Mouse (Mus musculus) induced T-regulatory cell, adult 2 months (primary cell): Measurements from ENCODE around the gene Smim22.

Source experiments
- DNase-seq: peaks from one replicate; pipeline ENCODE4 v3.0.0-alpha.2; 2012; ENCODE audit warnings: low read depth

Gene Smim22

DNA sequence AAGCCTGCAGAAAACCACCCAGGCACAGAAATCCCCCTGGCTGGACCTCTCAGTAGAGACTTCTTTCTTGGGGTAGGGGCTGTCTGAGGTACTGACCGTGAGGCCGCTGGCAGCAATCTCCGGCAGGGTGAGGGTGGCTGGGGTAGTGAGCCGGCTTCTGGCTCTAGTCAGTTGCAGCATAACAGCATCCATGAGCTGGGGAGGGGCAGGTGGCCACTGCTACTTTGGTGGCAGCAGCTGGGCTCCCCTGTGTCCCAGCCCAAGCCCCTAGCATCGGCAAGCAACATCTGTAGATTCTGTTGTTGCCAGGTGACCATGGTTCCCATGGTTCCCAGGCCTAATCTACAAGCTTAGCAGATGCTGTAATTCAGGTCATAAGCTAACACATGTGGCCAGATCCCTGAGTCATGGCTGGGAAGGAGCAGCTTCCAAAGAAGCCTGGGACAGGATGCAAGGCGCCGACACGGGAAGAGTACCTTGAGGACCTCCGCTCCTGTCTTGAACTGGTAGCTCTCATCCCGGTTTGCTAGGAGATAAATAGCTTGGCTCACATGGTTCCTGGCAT is 3.4 kb downstream of the Smim22 start:
- DNase-seq = no peak

DNA sequence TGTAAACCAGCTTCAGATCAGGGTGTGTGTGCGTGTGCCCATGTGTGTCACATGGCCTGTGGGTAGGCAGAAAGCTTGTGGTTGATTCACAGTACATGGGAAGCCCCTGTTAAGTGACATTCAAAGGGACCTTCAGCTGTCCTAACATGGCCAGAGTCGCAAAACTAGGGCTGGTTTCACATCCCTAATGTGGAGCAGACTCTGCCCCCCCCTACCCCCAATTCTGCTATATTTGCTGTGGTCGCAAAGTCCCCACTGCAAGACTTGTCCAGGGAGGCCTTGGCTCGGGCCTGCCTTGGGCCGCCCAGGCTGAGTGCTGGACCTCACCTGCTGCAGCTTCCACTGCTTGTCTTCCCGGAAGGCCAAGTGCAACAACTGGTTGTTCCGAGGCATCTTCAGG is 4.2 kb downstream of the Smim22 start:
- DNase-seq = no peak

DNA sequence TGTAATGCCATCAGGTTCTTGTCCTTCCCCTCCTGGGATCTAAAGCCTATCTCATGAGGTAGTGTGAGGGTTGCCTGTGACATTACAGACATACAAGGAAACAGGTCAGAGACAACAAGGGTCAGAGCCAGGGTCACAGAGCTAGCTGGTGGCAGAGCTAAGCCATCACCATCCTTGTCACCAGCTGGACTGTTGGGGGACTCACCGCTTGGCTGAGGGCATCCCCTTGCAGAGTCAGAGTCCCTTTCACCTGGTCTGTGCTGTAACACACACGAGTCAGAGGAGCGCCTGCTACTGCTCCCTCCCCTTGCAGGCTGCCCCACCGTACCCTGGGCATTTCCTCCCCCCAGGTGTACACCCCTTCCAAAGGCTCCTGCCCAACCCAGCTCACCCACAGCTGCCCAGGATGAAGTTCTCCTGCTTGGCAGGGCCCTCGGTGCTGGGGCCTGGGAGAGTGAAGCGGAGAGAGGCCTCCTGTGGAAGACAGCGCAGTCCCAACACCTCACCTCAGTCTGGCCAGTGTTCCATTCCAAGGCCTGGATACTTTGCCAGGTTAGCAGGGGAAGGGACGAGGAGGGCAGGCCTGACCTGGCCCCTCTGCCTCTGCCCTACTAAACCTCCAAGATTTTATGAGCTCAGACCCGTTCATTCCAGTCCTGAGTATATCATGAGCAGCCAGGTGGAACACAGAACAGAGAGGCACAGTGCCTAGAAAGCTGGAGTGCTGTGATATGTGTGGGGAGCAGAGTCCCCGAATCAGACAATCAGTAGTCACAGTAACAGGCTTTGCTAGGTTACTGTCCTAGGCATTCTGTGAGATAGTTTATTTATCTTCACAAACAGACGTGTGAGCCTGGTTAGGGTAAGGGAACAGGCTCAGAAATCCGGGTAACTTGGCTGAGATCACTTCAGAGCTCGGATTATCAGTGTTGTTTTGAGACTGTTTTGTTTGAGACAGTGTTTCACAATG is 5.2 kb downstream of the Smim22 start:
- DNase-seq = no peak

DNA sequence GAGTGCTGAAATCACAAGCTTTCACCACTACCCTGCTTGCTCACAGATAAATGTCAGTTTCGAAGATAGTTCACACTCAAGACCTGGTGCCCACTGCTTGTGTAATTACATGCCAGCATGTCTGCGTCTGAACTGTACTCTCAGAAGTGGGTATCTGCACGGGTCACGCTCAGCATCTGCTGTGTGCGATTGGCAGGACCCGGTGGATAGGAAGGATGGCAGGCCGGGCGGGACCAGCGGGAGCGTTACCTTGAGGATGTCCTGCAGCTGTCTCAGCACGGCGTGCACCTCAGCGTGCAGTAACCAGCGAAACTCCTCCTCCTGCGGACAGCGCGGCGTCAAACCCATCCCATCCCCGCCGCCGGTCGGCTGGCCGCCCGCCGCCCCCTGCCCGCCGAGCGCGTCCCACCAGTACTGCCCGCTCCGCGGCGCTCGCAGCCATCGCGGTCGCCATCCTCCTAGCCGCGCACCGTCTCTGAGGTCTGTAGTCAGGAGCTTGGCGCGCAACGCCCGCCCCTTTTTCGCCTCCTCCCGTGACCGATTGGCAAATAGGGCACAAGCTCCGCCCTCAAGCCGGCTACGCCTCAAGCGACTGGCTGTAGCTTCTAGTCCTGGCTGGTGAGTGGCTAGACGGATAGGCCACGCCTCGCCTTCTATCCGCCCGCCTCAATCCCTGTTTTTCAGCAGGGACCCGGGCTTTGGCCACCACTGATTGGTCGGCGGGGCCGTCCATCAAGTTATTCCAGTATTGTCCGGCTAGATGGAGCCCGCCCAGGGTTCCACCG is 6.2 kb downstream of the Smim22 start, which contains the start of gene Rogdi:
Gene Rogdi (minus strand): TSS at position 500 of the 785 bp plus-strand sequence.
- peak; percentile 98 for DNase-seq

DNA sequence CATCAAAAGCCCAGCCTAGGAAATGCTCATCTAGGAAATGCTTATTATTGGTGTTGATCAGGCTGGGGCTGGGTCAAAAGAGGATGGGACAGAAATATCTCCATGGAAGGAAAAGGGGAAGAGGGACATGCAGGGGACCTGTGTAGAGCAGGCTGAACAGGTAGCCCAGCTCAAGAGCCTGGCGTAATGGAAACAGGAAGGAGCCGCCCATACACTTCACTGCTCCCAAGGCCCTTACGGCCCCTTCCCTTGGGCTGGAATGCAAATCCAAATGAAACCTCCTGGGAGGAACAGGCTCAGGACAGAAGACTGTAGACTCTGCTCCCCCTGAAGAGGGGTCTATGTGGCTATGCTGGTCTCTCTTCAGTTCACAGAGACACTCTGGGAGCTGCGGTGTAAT is 7.5 kb downstream of the Smim22 start:
- DNase-seq = no peak

DNA sequence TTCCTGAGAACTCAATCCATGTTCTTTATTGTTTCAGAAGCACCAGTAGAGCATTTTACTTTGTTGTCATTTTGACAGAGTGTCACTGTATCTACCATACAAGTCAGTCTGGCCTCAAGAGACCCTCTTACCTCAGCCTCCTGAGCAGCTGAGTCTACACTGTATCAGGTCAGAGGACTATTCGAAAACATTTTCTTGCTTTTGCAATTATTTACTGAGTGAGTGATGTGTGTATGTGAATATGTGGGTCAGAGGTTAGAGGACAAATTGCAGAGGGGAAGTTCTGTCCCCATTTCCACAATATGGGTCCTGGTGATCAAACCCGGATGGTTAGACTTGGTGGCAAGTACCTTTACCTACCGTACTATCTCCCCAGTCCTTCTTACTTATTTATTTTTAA is 16.9 kb downstream of the Smim22 start:
- DNase-seq = no peak

DNA sequence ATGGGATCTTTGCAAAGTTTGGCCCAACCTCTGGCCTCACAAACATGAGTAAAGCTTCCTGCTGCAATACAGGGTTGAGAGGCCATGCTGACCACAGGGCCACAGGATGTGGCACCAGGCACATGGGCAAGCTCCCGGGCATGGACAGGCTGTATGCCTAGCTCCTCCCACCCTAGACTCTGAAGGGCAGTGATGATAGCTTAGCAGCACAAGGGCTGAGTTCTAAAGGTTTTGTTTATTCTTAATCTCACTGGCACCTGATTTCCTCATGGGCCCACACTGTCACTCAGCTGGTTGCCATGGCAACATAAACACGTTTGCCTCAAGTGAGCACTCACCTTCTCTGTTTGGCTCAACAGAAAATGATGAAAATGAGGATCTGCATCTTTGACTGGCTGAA is 22.8 kb downstream of the Smim22 start:
- DNase-seq = peak; percentile 61

DNA sequence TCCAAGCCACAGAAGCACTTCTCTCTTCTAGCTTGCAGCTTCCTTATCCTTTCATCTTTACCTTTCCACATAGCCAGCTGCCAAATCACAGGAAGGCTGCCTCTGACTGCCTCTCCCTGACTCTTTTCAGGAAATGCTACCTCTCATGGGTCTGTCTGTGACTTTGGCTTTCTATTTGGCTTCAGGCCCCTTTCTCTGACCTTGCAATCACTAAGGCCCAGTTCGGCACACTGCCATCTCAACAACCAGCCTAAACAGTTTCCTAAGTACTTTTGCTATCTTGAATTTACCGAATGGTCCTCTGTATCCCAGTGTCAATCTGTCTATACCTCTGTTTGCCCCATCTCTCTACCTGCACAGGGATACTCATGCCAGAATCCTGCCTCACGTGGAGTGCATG is 28.5 kb downstream of the Smim22 start:
- DNase-seq = no peak

DNA sequence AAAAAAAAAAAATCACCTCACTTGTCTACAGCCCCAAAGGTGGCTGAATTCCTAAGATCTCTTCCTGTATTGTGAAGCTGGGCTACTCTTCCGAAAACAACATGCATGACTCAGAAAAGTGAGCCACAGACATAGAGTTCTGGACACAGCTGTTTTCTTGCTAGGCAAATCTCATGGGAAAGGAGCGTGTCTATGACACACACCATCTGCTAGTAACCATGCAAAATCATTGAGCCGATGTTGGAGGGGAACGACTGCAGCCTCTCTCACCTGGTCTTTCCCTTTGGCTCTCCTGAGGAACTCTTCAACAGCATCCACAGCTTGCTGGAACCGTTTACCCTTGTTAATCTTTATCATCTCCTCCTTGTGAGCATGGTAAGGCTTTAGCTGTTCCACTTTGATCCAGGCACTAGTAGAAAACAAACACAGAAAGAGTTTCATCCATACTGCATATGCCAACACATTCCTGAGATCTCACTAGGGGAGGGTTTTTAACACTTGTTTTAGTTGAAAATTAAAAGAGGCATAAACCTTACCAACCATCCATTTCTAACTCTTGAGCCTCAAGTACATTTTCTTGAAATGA is 29.7 kb downstream of the Smim22 start:
- DNase-seq = no peak

DNA sequence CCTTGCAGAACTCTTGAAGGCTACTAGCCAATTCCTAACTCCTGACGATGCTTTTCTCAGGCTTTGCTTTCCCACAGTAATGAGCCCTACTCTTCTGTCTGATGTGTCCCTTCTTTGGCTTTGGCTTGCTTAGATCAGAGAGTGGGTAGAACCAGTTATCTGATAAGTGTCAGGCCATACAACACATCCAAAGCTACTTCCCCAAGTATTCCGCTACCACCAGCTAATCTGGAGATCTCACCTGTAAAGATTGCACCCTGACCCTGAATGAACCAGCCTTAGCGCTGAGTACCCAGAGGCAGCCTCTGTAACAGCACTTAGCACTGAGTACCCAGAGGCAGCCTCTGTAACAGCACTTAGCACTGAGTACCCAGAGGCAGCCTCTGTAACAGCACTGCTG is 38.2 kb downstream of the Smim22 start:
- no peak for DNase-seq

DNA sequence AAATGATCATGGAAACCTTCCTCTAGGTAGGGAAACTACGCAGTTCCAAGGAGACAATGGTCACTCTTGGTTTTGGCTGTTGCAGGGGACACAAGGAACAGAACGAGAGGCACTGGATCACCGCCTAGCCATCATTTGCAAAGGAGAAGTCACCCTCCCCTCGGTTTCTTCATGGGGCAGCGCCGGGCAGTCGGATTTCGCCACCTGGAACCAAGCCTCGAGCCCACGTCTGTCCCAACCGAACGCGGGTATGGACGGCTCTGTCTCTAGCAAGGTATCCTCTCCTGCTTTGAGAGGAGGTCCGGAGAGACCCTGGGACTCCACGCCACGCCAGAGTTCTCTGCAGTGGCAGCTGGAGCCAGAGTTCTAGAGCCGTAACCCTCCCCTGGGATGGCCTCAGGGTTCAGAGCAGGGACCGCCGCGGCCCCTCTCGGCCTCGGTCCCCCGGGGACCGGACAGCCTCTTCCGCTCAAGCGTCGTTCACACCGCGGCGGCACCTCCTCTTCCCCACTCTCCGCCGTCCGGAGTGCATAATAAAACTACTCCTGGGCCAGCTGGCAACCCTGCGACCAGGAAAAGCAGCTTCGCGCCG is 42.2 kb downstream of the Smim22 start:
- DNase-seq = no peak

DNA sequence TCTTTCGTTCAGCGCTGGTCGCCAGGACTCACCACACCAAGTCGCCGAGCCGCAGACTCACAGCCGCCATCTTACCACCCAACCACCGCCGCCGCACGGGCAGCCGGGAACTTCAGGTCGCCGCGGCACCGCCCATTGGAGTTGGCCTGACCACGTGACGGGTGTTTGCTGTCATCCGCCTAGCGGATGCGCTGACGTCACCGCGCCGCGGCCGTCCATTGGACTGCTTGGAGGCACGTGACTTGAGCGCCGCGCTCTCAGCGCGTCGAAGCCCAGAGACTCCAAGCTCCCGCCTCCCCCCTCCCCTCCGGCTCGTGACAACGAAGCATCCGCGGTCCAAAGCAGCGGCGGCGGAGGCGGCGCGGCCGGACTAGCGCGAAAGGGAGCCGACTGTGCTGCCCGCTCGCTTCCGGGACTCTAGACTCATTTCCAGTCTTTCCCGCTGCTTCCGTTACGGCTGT is 42.7 kb downstream of the Smim22 start, which contains the start of the genes Glyr1 and Ubn1:
Gene Glyr1 (minus strand): TSS at position 90 of the 461 bp plus-strand sequence.
Gene Ubn1 (plus strand): TSS at position 284 of the 461 bp plus-strand sequence.
- DNase-seq = peak; percentile 99

DNA sequence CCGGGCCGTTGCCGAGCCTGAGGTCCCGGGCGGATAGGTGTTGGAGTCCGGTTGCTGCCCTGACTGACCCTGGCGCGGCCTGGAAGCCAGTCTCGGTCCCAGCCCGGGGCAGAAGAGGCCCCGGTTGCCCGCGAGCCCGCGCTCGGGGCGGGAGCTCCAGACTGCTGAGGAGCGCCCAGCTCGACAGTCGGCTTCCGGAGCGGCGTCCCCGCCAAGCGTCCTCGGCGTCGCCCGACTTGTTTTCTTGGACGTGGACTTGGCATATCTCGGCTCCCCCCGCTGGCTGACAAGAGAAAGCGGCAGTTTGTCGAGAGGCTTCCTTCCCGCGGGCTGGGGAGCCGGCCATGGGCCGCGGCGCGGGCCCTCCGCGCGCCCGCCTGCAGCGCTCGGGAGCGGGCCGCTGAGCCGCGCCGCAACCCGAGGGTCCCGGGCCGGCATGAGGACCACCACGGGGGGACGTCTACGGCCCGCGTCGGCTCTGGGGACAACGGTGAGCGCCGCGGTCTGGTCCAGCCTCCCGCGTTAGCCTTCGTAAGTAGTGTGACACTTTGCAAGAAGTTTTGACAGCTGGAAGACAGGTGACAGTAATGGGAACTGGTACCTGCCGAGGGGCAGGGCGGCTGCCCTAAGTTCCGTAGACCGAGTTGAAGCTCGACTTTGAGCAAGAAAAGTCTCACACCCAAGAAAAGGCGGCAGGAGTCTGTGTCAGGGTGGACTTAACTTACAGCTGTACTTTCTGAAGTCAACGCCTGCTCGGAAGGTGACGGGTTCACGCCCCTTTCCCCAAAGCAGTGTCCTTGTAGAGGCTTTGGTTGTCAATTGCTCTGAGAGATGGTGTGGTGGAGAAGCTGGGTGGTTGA is 43.4 kb downstream of the Smim22 start:
- DNase-seq = peak; percentile 89
